Mouse (Mus musculus): ENCODE data around the gene Zbtb3. TPM values are rescaled to one million over a fixed set of nuclear protein-coding genes. Genes with fewer than 3 reads are reported as not detected.

Gene Zbtb3
- 0.28 TPM for polyA plus RNA-seq (2014; fragmentation: Illumina TruSeq; extraction: RNeasy Lipid Tissue Mini Kit (QIAGEN cat#74804); ENCODE audit: low read depth, low replicate concordance)

GRCm38 (mm10) chr19:8802130-8802821, at the start of gene Zbtb3:
Zbtb3 (plus strand) TSS chr19:8802555.

GRCm38 (mm10) chr19:8756635-8757387, 45.5 kb upstream of the Zbtb3 start, which contains the start of gene Nxf1:
Nxf1 (plus strand) TSS chr19:8757073.

GRCm38 (mm10) chr19:8770567-8771270, 31.6 kb upstream of the Zbtb3 start, which contains the start of gene Tmem223:
Tmem223 (plus strand) TSS chr19:8770996.

GRCm38 (mm10) chr19:8774086-8774835, 28.1 kb upstream of the Zbtb3 start, which contains the start of gene Tmem179b:
Tmem179b (minus strand) TSS chr19:8774467.

GRCm38 (mm10) chr19:8786008-8786781, 16.2 kb upstream of the Zbtb3 start, which contains the start of gene Taf6l:
Taf6l (minus strand) TSS chr19:8786417.

GRCm38 (mm10) chr19:8798264-8798946, 4.0 kb upstream of the Zbtb3 start, which contains the start of gene Polr2g:
Polr2g (minus strand) TSS chr19:8798577.

GRCm38 (mm10) chr19:8818801-8819595, 16.6 kb downstream of the Zbtb3 start, which contains the start of gene Ttc9c:
Ttc9c (minus strand) TSS chr19:8819333.

GRCm38 (mm10) chr19:8819596-8820423, 17.5 kb downstream of the Zbtb3 start, which contains the start of gene Hnrnpul2:
Hnrnpul2 (plus strand) TSS chr19:8820010.

GRCm38 (mm10) chr19:8829660-8830059, 27.3 kb downstream of the Zbtb3 start, which contains the start of gene AC129217.1:
AC129217.1 (plus strand) TSS chr19:8829773.

GRCm38 (mm10) chr19:8837251-8837791, 35.0 kb downstream of the Zbtb3 start, which contains the start of gene Bscl2:
Bscl2 (plus strand) TSS chr19:8837467.

GRCm38 (mm10) chr19:8839103-8839907, 37.0 kb downstream of the Zbtb3 start, which contains the start of gene Gng3:
Gng3 (minus strand) TSS chr19:8839194.

GRCm38 (mm10) chr19:8850402-8850901, 48.1 kb downstream of the Zbtb3 start, which contains the start of gene Lrrn4cl:
Lrrn4cl (plus strand) TSS chr19:8850768.

Other genes starting within 250 kb of the Zbtb3 start
- gene Slc22a8, start 211.3 kb upstream of the Zbtb3 start, polyA plus RNA-seq (2014; fragmentation: Illumina TruSeq; extraction: RNeasy Lipid Tissue Mini Kit (QIAGEN cat#74804); ENCODE audit: low read depth, low replicate concordance): 94.7 TPM
- 75.4 TPM for gene Slc22a6, start 184.5 kb upstream of the Zbtb3 start, polyA plus RNA-seq (2014; fragmentation: Illumina TruSeq; extraction: RNeasy Lipid Tissue Mini Kit (QIAGEN cat#74804); ENCODE audit: low read depth, low replicate concordance)
- gene Chrm1, start 138.8 kb upstream of the Zbtb3 start, polyA plus RNA-seq (2014; fragmentation: Illumina TruSeq; extraction: RNeasy Lipid Tissue Mini Kit (QIAGEN cat#74804); ENCODE audit: low read depth, low replicate concordance): not detected
- 283 TPM for gene Slc3a2, start 79.2 kb upstream of the Zbtb3 start, polyA plus RNA-seq (2014; fragmentation: Illumina TruSeq; extraction: RNeasy Lipid Tissue Mini Kit (QIAGEN cat#74804); ENCODE audit: low read depth, low replicate concordance)
- 6.9 TPM for gene Wdr74, start 66.7 kb upstream of the Zbtb3 start, polyA plus RNA-seq (2014; fragmentation: Illumina TruSeq; extraction: RNeasy Lipid Tissue Mini Kit (QIAGEN cat#74804); ENCODE audit: low read depth, low replicate concordance)
- not detected for gene 1700092M07Rik, start 61.8 kb upstream of the Zbtb3 start, polyA plus RNA-seq (2014; fragmentation: Illumina TruSeq; extraction: RNeasy Lipid Tissue Mini Kit (QIAGEN cat#74804); ENCODE audit: low read depth, low replicate concordance)
- gene Stx5a, start 61.1 kb upstream of the Zbtb3 start, polyA plus RNA-seq (2014; fragmentation: Illumina TruSeq; extraction: RNeasy Lipid Tissue Mini Kit (QIAGEN cat#74804); ENCODE audit: low read depth, low replicate concordance): 39.9 TPM
- gene Nxf1, start 45.5 kb upstream of the Zbtb3 start, polyA plus RNA-seq (2014; fragmentation: Illumina TruSeq; extraction: RNeasy Lipid Tissue Mini Kit (QIAGEN cat#74804); ENCODE audit: low read depth, low replicate concordance): 50.7 TPM
- 44.7 TPM for gene Tmem223, start 31.6 kb upstream of the Zbtb3 start, polyA plus RNA-seq (2014; fragmentation: Illumina TruSeq; extraction: RNeasy Lipid Tissue Mini Kit (QIAGEN cat#74804); ENCODE audit: low read depth, low replicate concordance)
- gene Tmem179b, start 28.1 kb upstream of the Zbtb3 start, polyA plus RNA-seq (2014; fragmentation: Illumina TruSeq; extraction: RNeasy Lipid Tissue Mini Kit (QIAGEN cat#74804); ENCODE audit: low read depth, low replicate concordance): 44.0 TPM
- 0.77 TPM for gene Taf6l, start 16.1 kb upstream of the Zbtb3 start, polyA plus RNA-seq (2014; fragmentation: Illumina TruSeq; extraction: RNeasy Lipid Tissue Mini Kit (QIAGEN cat#74804); ENCODE audit: low read depth, low replicate concordance)
- 71.4 TPM for gene Polr2g, start 4.0 kb upstream of the Zbtb3 start, polyA plus RNA-seq (2014; fragmentation: Illumina TruSeq; extraction: RNeasy Lipid Tissue Mini Kit (QIAGEN cat#74804); ENCODE audit: low read depth, low replicate concordance)
- 58.2 TPM for gene Ttc9c, start 16.8 kb downstream of the Zbtb3 start, polyA plus RNA-seq (2014; fragmentation: Illumina TruSeq; extraction: RNeasy Lipid Tissue Mini Kit (QIAGEN cat#74804); ENCODE audit: low read depth, low replicate concordance)
- 109 TPM for gene Hnrnpul2, start 17.5 kb downstream of the Zbtb3 start, polyA plus RNA-seq (2014; fragmentation: Illumina TruSeq; extraction: RNeasy Lipid Tissue Mini Kit (QIAGEN cat#74804); ENCODE audit: low read depth, low replicate concordance)
- gene AC129217.1, start 27.2 kb downstream of the Zbtb3 start, polyA plus RNA-seq (2014; fragmentation: Illumina TruSeq; extraction: RNeasy Lipid Tissue Mini Kit (QIAGEN cat#74804); ENCODE audit: low read depth, low replicate concordance): not detected
- 21.8 TPM for gene Bscl2, start 34.9 kb downstream of the Zbtb3 start, polyA plus RNA-seq (2014; fragmentation: Illumina TruSeq; extraction: RNeasy Lipid Tissue Mini Kit (QIAGEN cat#74804); ENCODE audit: low read depth, low replicate concordance)
- gene Gng3, start 36.6 kb downstream of the Zbtb3 start, polyA plus RNA-seq (2014; fragmentation: Illumina TruSeq; extraction: RNeasy Lipid Tissue Mini Kit (QIAGEN cat#74804); ENCODE audit: low read depth, low replicate concordance): not detected
- 0.69 TPM for gene Lrrn4cl, start 48.2 kb downstream of the Zbtb3 start, polyA plus RNA-seq (2014; fragmentation: Illumina TruSeq; extraction: RNeasy Lipid Tissue Mini Kit (QIAGEN cat#74804); ENCODE audit: low read depth, low replicate concordance)
- 17.7 TPM for gene Ubxn1, start 68.9 kb downstream of the Zbtb3 start, polyA plus RNA-seq (2014; fragmentation: Illumina TruSeq; extraction: RNeasy Lipid Tissue Mini Kit (QIAGEN cat#74804); ENCODE audit: low read depth, low replicate concordance)
- 6.6 TPM for gene Uqcc3, start 78.4 kb downstream of the Zbtb3 start, polyA plus RNA-seq (2014; fragmentation: Illumina TruSeq; extraction: RNeasy Lipid Tissue Mini Kit (QIAGEN cat#74804); ENCODE audit: low read depth, low replicate concordance)
- 56.4 TPM for gene Lbhd1, start 81.2 kb downstream of the Zbtb3 start, polyA plus RNA-seq (2014; fragmentation: Illumina TruSeq; extraction: RNeasy Lipid Tissue Mini Kit (QIAGEN cat#74804); ENCODE audit: low read depth, low replicate concordance)
- gene Gm49403, start 81.4 kb downstream of the Zbtb3 start, polyA plus RNA-seq (2014; fragmentation: Illumina TruSeq; extraction: RNeasy Lipid Tissue Mini Kit (QIAGEN cat#74804); ENCODE audit: low read depth, low replicate concordance): not detected
- gene 1810009A15Rik, start 86.3 kb downstream of the Zbtb3 start, polyA plus RNA-seq (2014; fragmentation: Illumina TruSeq; extraction: RNeasy Lipid Tissue Mini Kit (QIAGEN cat#74804); ENCODE audit: low read depth, low replicate concordance): 17.3 TPM
- gene Gm49416, start 86.4 kb downstream of the Zbtb3 start, polyA plus RNA-seq (2014; fragmentation: Illumina TruSeq; extraction: RNeasy Lipid Tissue Mini Kit (QIAGEN cat#74804); ENCODE audit: low read depth, low replicate concordance): not detected
- gene Ints5, start 90.5 kb downstream of the Zbtb3 start, polyA plus RNA-seq (2014; fragmentation: Illumina TruSeq; extraction: RNeasy Lipid Tissue Mini Kit (QIAGEN cat#74804); ENCODE audit: low read depth, low replicate concordance): 0.32 TPM
- 80.0 TPM for gene Ganab, start 95.5 kb downstream of the Zbtb3 start, polyA plus RNA-seq (2014; fragmentation: Illumina TruSeq; extraction: RNeasy Lipid Tissue Mini Kit (QIAGEN cat#74804); ENCODE audit: low read depth, low replicate concordance)
- gene B3gat3, start 117.8 kb downstream of the Zbtb3 start, polyA plus RNA-seq (2014; fragmentation: Illumina TruSeq; extraction: RNeasy Lipid Tissue Mini Kit (QIAGEN cat#74804); ENCODE audit: low read depth, low replicate concordance): 5.2 TPM
- 0.40 TPM for gene Rom1, start 126.8 kb downstream of the Zbtb3 start, polyA plus RNA-seq (2014; fragmentation: Illumina TruSeq; extraction: RNeasy Lipid Tissue Mini Kit (QIAGEN cat#74804); ENCODE audit: low read depth, low replicate concordance)
- 2.1 TPM for gene Eml3, start 127.0 kb downstream of the Zbtb3 start, polyA plus RNA-seq (2014; fragmentation: Illumina TruSeq; extraction: RNeasy Lipid Tissue Mini Kit (QIAGEN cat#74804); ENCODE audit: low read depth, low replicate concordance)
- gene Mta2, start 139.3 kb downstream of the Zbtb3 start, polyA plus RNA-seq (2014; fragmentation: Illumina TruSeq; extraction: RNeasy Lipid Tissue Mini Kit (QIAGEN cat#74804); ENCODE audit: low read depth, low replicate concordance): 47.2 TPM
- gene Tut1, start 151.3 kb downstream of the Zbtb3 start, polyA plus RNA-seq (2014; fragmentation: Illumina TruSeq; extraction: RNeasy Lipid Tissue Mini Kit (QIAGEN cat#74804); ENCODE audit: low read depth, low replicate concordance): 2.3 TPM
- 56.6 TPM for gene Eef1g, start 164.5 kb downstream of the Zbtb3 start, polyA plus RNA-seq (2014; fragmentation: Illumina TruSeq; extraction: RNeasy Lipid Tissue Mini Kit (QIAGEN cat#74804); ENCODE audit: low read depth, low replicate concordance)
- 25.5 TPM for gene Ahnak, start 186.7 kb downstream of the Zbtb3 start, polyA plus RNA-seq (2014; fragmentation: Illumina TruSeq; extraction: RNeasy Lipid Tissue Mini Kit (QIAGEN cat#74804); ENCODE audit: low read depth, low replicate concordance)